Mouse (Mus musculus) forebrain, embryonic 15.5 days (tissue): ENCODE measurements around the gene Ccdc65. TPM values are rescaled to one million over a fixed set of nuclear protein-coding genes. Genes with fewer than 3 reads are reported as not detected.

Source experiments
- polyA plus RNA-seq: library from polyadenylated mRNA; unstranded; fragments of >200 nt; fragmentation: Nextera tagmentation; extraction: Ambion mirVana; gene quantifications from 2 replicates; pipeline ENCODE4 v1.2.1, GENCODE M21; 2015

Ccdc65 gene
- polyA plus RNA-seq, 1 experiment from 2014 or later, result 4.3 TPM

Other genes starting within 250 kb of the Ccdc65 start
- gene OR5BS1P, start 238.3 kb upstream of the Ccdc65 start, polyA plus RNA-seq, result not detected in 2 replicates
- gene Lalba, start 225.5 kb upstream of the Ccdc65 start, polyA plus RNA-seq, result not detected in 2 replicates
- not detected in 2 replicates for gene Olfr279, start 215.8 kb upstream of the Ccdc65 start, polyA plus RNA-seq
- gene Kansl2, start 173.9 kb upstream of the Ccdc65 start, polyA plus RNA-seq, result 140 and 152 TPM in 2 replicates
- gene Ccnt1, start 137.3 kb upstream of the Ccdc65 start, polyA plus RNA-seq, result 66.5 and 72.0 TPM in 2 replicates
- 0.56 TPM in 1 of 2 replicates, not detected in the other for gene 4930415O20Rik, start 137.2 kb upstream of the Ccdc65 start, polyA plus RNA-seq
- gene Adcy6, start 98.1 kb upstream of the Ccdc65 start, polyA plus RNA-seq, result 12.5 and 13.8 TPM in 2 replicates
- gene Cacnb3, start 77.4 kb upstream of the Ccdc65 start, polyA plus RNA-seq, result 134 and 138 TPM in 2 replicates
- 23.5 and 25.0 TPM in 2 replicates for gene Ddx23, start 45.3 kb upstream of the Ccdc65 start, polyA plus RNA-seq
- gene Rnd1, start 30.7 kb upstream of the Ccdc65 start, polyA plus RNA-seq, result 11.0 and 12.8 TPM in 2 replicates
- 3.5 and 3.6 TPM in 2 replicates for gene Fkbp11, start 20.0 kb downstream of the Ccdc65 start, polyA plus RNA-seq
- 82.3 and 88.2 TPM in 2 replicates for gene Arf3, start 55.0 kb downstream of the Ccdc65 start, polyA plus RNA-seq
- gene Wnt10b, start 69.9 kb downstream of the Ccdc65 start, polyA plus RNA-seq, result not detected in 2 replicates
- gene Wnt1, start 81.7 kb downstream of the Ccdc65 start, polyA plus RNA-seq, result 0.19 and 0.25 TPM in 2 replicates
- gene Ddn, start 101.3 kb downstream of the Ccdc65 start, polyA plus RNA-seq, result 0.46 and 0.47 TPM in 2 replicates
- 89.0 and 91.7 TPM in 2 replicates for gene Prkag1, start 123.3 kb downstream of the Ccdc65 start, polyA plus RNA-seq
- gene Kmt2d, start 163.0 kb downstream of the Ccdc65 start, polyA plus RNA-seq, result 13.9 and 14.3 TPM in 2 replicates
- gene Rhebl1, start 186.3 kb downstream of the Ccdc65 start, polyA plus RNA-seq, result 42.7 and 46.4 TPM in 2 replicates
- gene Dhh, start 190.3 kb downstream of the Ccdc65 start, polyA plus RNA-seq, result 0.52 and 0.68 TPM in 2 replicates
- gene Lmbr1l, start 210.0 kb downstream of the Ccdc65 start, polyA plus RNA-seq, result 43.2 and 45.2 TPM in 2 replicates
- 1,138 and 1,204 TPM in 2 replicates for gene Tuba1b, start 226.4 kb downstream of the Ccdc65 start, polyA plus RNA-seq
- gene Gm49450, start 245.3 kb downstream of the Ccdc65 start, polyA plus RNA-seq, result not detected in 2 replicates
- 14,933 and 15,115 TPM in 2 replicates for gene Tuba1a, start 245.5 kb downstream of the Ccdc65 start, polyA plus RNA-seq